Mouse (Mus musculus) midbrain, embryonic 12.5 days (tissue): ENCODE measurements around the gene Hist1h2bg. TPM values are rescaled to one million over a fixed set of nuclear protein-coding genes. Genes with fewer than 3 reads are reported as not detected.
"Not testable (repeated sequence)": the region's sequence is repeated elsewhere in the genome, so short reads cannot be mapped to it uniquely, and the experiment has no call there.

Source experiments
- ATAC-seq: fragments of 200-750 bp; cut with Nextera tagmentation; 2 replicates; pipeline ENCODE4 v1.8.0; 2017; ENCODE audit warnings: low read depth, moderate TSS enrichment, moderate library complexity; ENCODE audit not compliant: low FRiP score
- H3K27ac ChIP-seq: fragments of 300-500 bp; sonication (generic); replicated peaks from 2 replicates; pipeline ENCODE4 v1.5.1; 2016; ENCODE audit warnings: mild to moderate bottlenecking
- H3K27me3 ChIP-seq: fragments of 300-500 bp; sonication (generic); 2 replicates; pipeline ENCODE4 v1.6.1; 2016; ENCODE audit warnings: mild to moderate bottlenecking
- H3K36me3 ChIP-seq: fragments of 300-500 bp; sonication (generic); 2 replicates; pipeline ENCODE4 v1.6.1; 2016
- H3K4me1 ChIP-seq: fragments of 300-500 bp; sonication (generic); 2 replicates; pipeline ENCODE4 v1.6.1; 2016
- H3K4me2 ChIP-seq: fragments of 300-500 bp; sonication (generic); replicated peaks from 2 replicates; pipeline ENCODE4 v1.6.1; 2016; ENCODE audit warnings: mild to moderate bottlenecking, moderate library complexity
- H3K4me3 ChIP-seq: fragments of 300-500 bp; sonication (generic); 2 replicates; pipeline ENCODE4 v1.5.1; 2016; ENCODE audit warnings: mild to moderate bottlenecking
- H3K9ac ChIP-seq: fragments of 300-500 bp; sonication (generic); replicated peaks from 2 replicates; pipeline ENCODE4 v1.6.1; 2016; ENCODE audit warnings: mild to moderate bottlenecking, moderate library complexity
- H3K9me3 ChIP-seq: fragments of 300-500 bp; sonication (generic); 2 replicates; pipeline ENCODE4 v1.6.1; 2016; ENCODE audit warnings: mild to moderate bottlenecking
- WGBS: fragments of 180-500 bp; shearing (Covaris S2); methylation state at CpG from one replicate; pipeline ENCODE4 v1.1.7; 2016; 5-methylcytosine and 5-hydroxymethylcytosine counted together
- polyA plus RNA-seq: library from polyadenylated mRNA; unstranded; fragments of >200 nt; fragmentation: Nextera tagmentation; extraction: Ambion mirVana; gene quantifications from 2 replicates; pipeline ENCODE4 v1.2.1, GENCODE M21; 2016

Gene Hist1h2bg
- polyA plus RNA-seq, 1 experiment from 2014 or later = 13.0 TPM

DNA sequence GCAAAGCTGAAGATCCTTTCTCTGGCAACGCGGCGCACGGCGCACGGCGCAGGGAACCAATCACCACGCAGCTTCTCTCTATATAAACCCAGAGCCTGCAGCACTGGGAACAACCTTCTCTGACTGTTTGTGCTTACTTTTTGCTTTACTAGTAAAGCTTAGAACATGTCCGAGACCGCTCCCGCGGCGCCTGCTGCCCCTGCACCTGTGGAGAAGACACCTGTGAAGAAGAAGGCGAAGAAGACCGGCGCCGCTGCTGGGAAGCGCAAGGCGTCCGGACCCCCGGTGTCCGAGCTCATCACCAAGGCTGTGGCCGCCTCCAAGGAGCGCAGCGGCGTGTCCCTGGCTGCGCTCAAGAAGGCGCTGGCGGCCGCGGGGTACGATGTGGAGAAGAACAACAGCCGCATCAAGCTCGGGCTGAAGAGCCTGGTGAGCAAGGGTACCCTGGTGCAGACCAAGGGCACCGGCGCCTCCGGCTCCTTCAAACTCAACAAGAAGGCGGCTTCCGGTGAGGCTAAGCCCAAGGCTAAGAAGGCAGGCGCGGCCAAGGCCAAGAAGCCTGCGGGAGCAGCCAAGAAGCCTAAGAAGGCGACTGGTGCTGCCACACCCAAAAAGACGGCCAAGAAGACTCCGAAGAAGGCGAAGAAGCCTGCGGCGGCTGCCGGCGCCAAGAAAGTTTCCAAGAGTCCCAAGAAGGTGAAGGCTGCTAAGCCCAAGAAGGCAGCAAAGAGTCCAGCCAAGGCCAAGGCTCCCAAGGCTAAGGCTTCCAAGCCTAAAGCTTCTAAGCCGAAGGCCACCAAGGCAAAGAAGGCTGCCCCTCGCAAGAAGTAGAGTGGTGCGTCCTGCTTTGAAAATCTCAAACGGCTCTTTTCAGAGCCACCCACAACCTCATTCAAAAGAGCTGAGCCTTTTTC, 16.0 kb upstream of the Hist1h2bg start:
- Histone ChIP-seq H3K9me3 (no peaks in the 10 kb centered on the region), H3K4me3 (peak overlapping the region; percentile 59), H3K4me1 (peaks cover 22% of the 10 kb centered on the region), H3K4me2 (peak overlapping the region; percentile 98), H3K9ac (peak overlapping the region; percentile 75), H3K27ac (peak overlapping the region; percentile 97), H3K36me3 (no peaks in the 10 kb centered on the region), H3K27me3 (no peaks in the 10 kb centered on the region)
- under 1% methylated on average over 54 of the region's 54 CpGs for WGBS
- ATAC-seq = peak; percentile 86

- Histone ChIP-seq H3K4me3 (peak overlapping the region; percentile 59), H3K4me1 (peaks cover 20% of the 10 kb centered on the region), H3K9me3 (no peaks in the 10 kb centered on the region), H3K27me3 (no peaks in the 10 kb centered on the region), H3K9ac (peak overlapping the region; percentile 75), H3K36me3 (no peaks in the 10 kb centered on the region), H3K27ac (peak overlapping the region; percentile 97), H3K4me2 (peak overlapping the region; percentile 98)
- peak; percentile 76 for ATAC-seq
- WGBS = under 1% methylated on average over 18 of the region's 18 CpGs
Observed at GRCm38 (mm10) chr13:23555839-23556416, 15.3 kb upstream of the Hist1h2bg start.

DNA sequence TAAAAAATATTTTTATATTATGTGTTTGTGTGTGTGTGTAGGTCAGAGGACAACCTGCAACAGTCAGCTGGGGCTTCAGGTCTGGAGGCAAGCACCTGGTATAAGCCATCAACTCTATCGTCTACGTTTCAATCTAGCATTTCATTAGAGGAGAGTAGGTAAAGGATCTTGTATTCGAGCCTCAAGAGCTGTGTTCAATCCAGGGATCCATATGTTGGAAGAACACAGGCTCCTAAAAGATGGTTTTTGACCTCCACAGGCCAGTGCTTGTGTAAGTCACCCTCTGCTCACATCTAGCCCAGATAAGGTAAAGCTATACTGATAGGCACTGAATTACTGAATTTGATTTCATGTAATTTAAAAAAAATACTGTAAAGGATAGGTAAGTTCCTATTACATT, 14.3 kb upstream of the Hist1h2bg start:
- H3K4me3 ChIP-seq = no peak overlapping the region
- 68% methylated on average over 3 of the region's 3 CpGs for WGBS
- peak overlapping the region; percentile 98; the same call in 1 of the 2 replicates for H3K4me2 ChIP-seq
- no peak overlapping the region for H3K9ac ChIP-seq
- no peaks in the 10 kb centered on the region for H3K9me3 ChIP-seq
- peaks cover 20% of the 10 kb centered on the region for H3K4me1 ChIP-seq
- no peaks in the 10 kb centered on the region for H3K36me3 ChIP-seq
- no peak for ATAC-seq
- H3K27me3 ChIP-seq = no peaks in the 10 kb centered on the region
- peak overlapping the region; percentile 97; the same call in 1 of the 2 replicates for H3K27ac ChIP-seq

DNA sequence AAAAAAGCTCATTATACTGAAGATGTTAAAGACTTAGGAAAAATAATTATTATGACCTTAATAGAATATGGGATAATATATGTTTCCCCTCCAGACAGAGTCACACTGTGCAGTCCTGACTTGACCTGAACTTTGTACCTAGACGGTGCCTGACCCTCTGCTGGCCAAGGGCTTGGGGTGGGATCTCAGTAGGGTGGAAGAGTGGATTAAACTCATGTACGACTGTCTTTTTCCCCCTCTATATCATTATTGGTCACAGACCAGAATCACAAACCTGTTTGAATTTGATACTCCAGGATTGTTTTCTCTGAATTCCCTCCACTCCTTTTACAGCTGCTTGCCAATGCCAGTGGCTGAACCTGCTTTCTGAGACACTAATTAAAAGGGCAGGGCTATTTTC, 10.5 kb upstream of the Hist1h2bg start:
- not testable (repeated sequence) for H3K36me3 ChIP-seq, H3K27me3 ChIP-seq, H3K9me3 ChIP-seq, H3K4me1 ChIP-seq, H3K9ac ChIP-seq, H3K4me3 ChIP-seq, ATAC-seq
- 12% methylated on average over 2 of the region's 2 CpGs for WGBS
- Histone ChIP-seq H3K4me2 (peak overlapping the region; percentile 26), H3K27ac (peak overlapping the region; percentile 65)

DNA sequence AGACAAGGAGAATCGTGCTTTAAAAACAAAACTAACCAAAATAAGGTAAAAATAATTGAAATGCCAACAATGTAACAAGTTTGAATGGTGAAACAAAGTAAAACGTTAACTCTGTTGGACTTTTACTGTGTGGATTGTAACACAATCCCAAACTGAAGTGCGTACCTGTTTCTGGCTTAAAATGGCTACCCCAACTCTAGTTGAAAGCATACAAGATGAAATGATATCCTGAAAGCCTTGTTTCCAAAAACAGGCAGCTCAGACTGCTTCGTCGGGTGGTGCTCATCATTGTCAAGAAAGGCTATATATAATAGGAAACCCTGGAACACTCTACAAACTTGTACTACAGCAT, 9.7 kb upstream of the Hist1h2bg start:
- ATAC-seq, H3K9me3 ChIP-seq, H3K27me3 ChIP-seq, H3K4me1 ChIP-seq, H3K36me3 ChIP-seq: not testable (repeated sequence)
- peak overlapping the region; percentile 49; the same call in 1 of the 2 replicates for H3K9ac ChIP-seq
- peak overlapping the region; percentile 46 for H3K4me3 ChIP-seq
- WGBS = 0% methylated on average over 2 of the region's 5 CpGs
- peak overlapping the region; percentile 78 for H3K4me2 ChIP-seq
- H3K27ac ChIP-seq = peak overlapping the region; percentile 98

- ATAC-seq = peak; percentile 98
- peak within 1 kb of the TSS; percentile 78 for H3K4me2 ChIP-seq
Observed at GRCm38 (mm10) chr13:23561883-23562659, 9.1 kb upstream of the Hist1h2bg start, which contains the start of gene Hist1h3e. Gene Hist1h3e, minus strand, starts transcription at chr13:23562369.

DNA sequence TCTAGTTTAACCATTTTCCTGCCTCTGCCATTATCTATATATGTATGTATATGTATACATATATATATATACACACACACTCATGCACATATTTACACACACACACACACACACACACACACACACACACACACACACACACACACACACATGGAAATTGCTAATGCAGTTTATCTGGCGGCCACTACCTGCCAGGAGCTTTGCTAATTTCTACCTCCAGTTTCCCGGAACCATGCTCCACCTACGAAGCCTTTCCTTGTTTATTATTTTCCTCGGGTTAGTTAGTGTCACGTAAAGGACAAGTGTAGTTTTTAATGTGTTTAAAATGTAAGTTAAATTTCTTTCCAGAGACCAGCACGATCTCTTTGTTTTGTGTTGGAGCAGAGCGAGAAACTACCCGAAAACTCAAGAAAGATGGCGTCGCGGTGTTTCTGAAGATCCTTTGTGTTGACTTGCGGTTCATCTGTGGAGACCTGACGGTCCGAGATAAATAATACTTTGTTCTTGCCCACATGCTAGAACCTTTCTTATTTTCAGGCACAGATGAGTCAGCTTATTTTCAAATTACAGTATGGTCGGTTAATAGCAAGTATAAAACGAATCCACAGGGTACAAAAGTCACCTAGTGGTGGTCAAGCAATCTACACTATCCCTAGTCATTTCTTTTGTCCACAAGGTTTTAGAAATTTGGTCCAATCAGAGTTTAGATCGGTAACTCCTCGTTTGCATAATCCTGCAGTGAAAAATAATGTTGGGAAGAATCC, 8.3 kb upstream of the Hist1h2bg start:
- H3K9ac ChIP-seq = peak overlapping the region; percentile 56
- peak; percentile 46; the same call in 1 of the 2 replicates for ATAC-seq
- peak overlapping the region; percentile 78 for H3K4me2 ChIP-seq
- H3K27me3 ChIP-seq = no peaks in the 10 kb centered on the region
- no peaks in the 10 kb centered on the region for H3K36me3 ChIP-seq
- 2% methylated on average over 18 of the region's 18 CpGs for WGBS
- H3K27ac ChIP-seq = peak overlapping the region; percentile 98
- H3K4me1 ChIP-seq = 0 out of 2 replicates have a peak, but pooled peaks cover 2% of the 10 kb centered on the region
- H3K4me3 ChIP-seq = peak overlapping the region; percentile 46
- no peaks in the 10 kb centered on the region for H3K9me3 ChIP-seq

More at GRCm38 (mm10) chr13:23561883-23562659, 9.1 kb upstream of the Hist1h2bg start, which contains the start of gene Hist1h3e:
- WGBS = under 1% methylated on average over 59 of the region's 67 CpGs
- H3K27me3 ChIP-seq, H3K36me3 ChIP-seq, H3K9me3 ChIP-seq, H3K4me1 ChIP-seq: not testable (repeated sequence)
- peak within 1 kb of the TSS; percentile 98 for H3K27ac ChIP-seq
- H3K4me3 ChIP-seq = peak within 1 kb of the TSS; percentile 46
- H3K9ac ChIP-seq = peak within 1 kb of the TSS; percentile 56

GRCm38 (mm10) chr13:23564482-23564881, 6.7 kb upstream of the Hist1h2bg start:
- H3K4me2 ChIP-seq = no peak overlapping the region
- H3K9me3 ChIP-seq = no peaks in the 10 kb centered on the region
- no peak overlapping the region for H3K4me3 ChIP-seq
- peak overlapping the region; percentile 98; the same call in 1 of the 2 replicates for H3K27ac ChIP-seq
- H3K36me3 ChIP-seq = no peaks in the 10 kb centered on the region
- no peak for ATAC-seq
- WGBS = 96% methylated on average over 2 of the region's 2 CpGs
- H3K9ac ChIP-seq = no peak overlapping the region
- H3K27me3 ChIP-seq = no peaks in the 10 kb centered on the region
- H3K4me1 ChIP-seq = 0 out of 2 replicates have a peak, but pooled peaks cover 2% of the 10 kb centered on the region

DNA sequence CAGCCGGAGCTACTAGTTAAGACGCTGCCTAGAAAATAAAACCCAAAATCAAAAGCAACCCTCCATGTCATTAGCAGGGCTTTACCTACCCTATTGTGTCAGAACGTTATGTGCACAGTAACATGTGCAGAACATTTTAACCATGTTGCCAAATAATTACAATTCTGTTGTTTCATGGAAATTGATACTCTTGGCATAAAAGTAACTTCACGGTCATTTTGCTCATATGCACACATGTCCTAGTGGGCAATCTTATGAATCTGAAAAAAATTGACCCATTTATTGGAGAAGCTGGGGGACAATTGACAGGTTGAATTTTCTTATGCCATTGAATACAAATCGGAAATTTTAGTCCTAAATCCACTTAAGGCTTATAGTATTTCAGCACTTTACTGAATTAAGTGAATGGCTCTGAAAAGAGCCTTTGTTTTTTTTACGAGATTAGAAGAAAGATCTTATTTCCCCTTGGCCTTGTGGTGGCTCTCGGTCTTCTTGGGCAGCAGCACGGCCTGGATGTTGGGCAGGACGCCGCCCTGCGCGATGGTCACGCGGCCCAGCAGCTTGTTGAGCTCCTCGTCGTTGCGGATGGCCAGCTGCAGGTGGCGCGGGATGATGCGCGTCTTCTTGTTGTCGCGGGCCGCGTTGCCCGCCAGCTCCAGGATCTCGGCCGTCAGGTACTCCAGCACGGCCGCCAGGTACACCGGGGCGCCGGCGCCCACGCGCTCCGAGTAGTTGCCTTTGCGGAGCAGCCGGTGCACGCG, 755 bp upstream of the Hist1h2bg start:
- not testable (repeated sequence) for H3K27me3 ChIP-seq, H3K9me3 ChIP-seq, ATAC-seq, H3K36me3 ChIP-seq
- Histone ChIP-seq H3K27ac (peak overlapping the region; percentile 96), H3K4me2 (peak overlapping the region; percentile 68), H3K4me1 (peaks cover 19% of the 10 kb centered on the region), H3K4me3 (peak overlapping the region; percentile 42), H3K9ac (peak overlapping the region; percentile 50)
- 2% methylated on average over 21 of the region's 41 CpGs for WGBS

- Histone ChIP-seq H3K4me1 (peaks cover 26% of the 10 kb centered on the region), H3K27ac (peak overlapping the region; percentile 96), H3K4me3 (peak overlapping the region; percentile 45), H3K4me2 (peak overlapping the region; percentile 68), H3K9ac (peak overlapping the region; percentile 72)
- not testable (repeated sequence) for H3K27me3 ChIP-seq, H3K36me3 ChIP-seq, H3K9me3 ChIP-seq, ATAC-seq
- under 1% methylated on average over 17 of the region's 34 CpGs for WGBS
Observed at GRCm38 (mm10) chr13:23571504-23572217, 465 bp downstream of the Hist1h2bg start.
